Mouse (Mus musculus) monocyte, adult 5-6 weeks (primary cell): ENCODE results near the gene Zdhhc19. TPM values are rescaled to one million over a fixed set of nuclear protein-coding genes. Genes with fewer than 3 reads are reported as not detected.

Source experiments
- ATAC-seq: fragments of 153-309, 156-312 bp; replicated peaks from 2 replicates; pipeline ENCODE4 v1.8.0; 2017; ENCODE audit warnings: mild to moderate bottlenecking; ENCODE audit not compliant: low TSS enrichment, insufficient number of reproducible peaks, severe bottlenecking, poor library complexity, low FRiP score
- total RNA-seq: library from RNA; stranded (forward); fragments of 200-1000, 200-491, 200-594 nt; gene quantifications from 3 replicates; pipeline ENCODE4 v1.2.3, GENCODE M21; 2017

Gene Zdhhc19
- total RNA-seq: not detected in 3 replicates

DNA sequence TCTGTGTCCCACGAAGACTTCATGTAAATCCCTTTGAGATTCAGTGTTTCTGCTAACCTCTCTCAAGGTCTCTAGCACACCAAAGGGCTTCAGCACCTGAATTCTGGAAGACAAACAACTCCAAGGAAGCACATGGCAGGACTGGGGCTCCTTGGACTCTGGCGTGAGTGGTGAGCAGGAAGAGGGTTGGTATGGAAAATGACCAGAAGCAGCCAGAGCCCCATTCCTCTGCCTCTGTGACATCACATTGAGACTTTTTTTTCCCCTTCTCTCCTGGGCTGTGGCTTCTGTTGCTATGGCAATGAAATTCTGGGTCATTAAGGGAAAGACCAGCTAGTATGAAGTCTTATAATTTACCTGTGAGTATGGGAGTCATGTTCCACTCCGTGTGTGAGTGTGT lies at the start of gene Zdhhc19:
TSS of gene Zdhhc19 (plus strand) at position 301 of the 400 bp plus-strand sequence.
- no peak for ATAC-seq

DNA sequence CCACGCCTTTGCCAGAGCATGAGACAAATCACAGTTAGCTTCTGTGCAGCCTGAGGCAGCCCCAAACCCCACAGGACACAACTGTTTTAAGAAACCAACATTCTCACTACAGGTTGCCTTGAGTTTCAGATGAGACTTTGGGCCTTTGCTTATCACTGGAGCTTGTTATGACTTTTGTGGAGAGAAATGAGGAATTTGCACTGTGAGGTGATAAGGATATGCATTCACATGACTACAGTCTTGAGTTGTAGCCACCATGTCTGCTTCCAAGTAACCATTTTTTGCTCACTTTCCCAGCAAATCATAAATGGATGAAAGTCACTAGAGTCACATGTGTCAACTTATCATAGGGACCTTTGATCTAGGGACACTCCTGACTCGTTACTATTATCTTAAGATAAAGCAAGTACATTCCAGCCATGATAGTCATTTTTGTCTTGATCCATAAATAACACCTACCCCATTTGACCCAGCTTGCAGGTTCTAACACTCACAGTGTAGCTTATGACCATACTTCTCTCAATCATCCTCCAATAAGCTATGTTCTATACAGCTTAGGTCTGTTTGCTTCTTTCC lies 49.4 kb upstream of the Zdhhc19 start:
- ATAC-seq: no peak

GRCm38 (mm10) chr16:32449665-32450064 lies 46.4 kb upstream of the Zdhhc19 start:
- no peak for ATAC-seq

GRCm38 (mm10) chr16:32450133-32450532 lies 45.9 kb upstream of the Zdhhc19 start:
- no peak for ATAC-seq

DNA sequence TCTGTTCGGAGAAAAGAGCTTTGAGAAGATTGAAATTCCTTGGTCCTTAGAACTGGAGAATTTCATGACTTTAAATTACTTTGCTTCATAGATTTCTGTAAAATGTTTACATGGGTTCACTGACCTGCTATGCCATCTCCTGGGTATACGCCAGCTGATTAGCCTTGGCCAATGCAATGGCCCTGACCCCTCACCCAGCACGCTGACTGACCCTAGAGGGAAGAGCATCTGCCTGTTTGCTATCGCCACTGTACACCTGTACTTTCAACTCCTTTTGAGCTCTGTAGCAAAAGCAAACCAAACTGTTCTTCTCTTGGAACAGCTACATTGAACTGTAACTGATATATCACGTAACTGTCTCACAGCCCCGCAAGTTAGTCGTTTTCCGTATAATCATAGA lies 43.0 kb upstream of the Zdhhc19 start:
- no peak for ATAC-seq

GRCm38 (mm10) chr16:32454646-32455045 lies 41.4 kb upstream of the Zdhhc19 start:
- ATAC-seq: no peak

GRCm38 (mm10) chr16:32456086-32456485 lies 40.0 kb upstream of the Zdhhc19 start:
- ATAC-seq: no peak

GRCm38 (mm10) chr16:32456761-32457160 lies 39.3 kb upstream of the Zdhhc19 start:
- ATAC-seq: no peak

DNA sequence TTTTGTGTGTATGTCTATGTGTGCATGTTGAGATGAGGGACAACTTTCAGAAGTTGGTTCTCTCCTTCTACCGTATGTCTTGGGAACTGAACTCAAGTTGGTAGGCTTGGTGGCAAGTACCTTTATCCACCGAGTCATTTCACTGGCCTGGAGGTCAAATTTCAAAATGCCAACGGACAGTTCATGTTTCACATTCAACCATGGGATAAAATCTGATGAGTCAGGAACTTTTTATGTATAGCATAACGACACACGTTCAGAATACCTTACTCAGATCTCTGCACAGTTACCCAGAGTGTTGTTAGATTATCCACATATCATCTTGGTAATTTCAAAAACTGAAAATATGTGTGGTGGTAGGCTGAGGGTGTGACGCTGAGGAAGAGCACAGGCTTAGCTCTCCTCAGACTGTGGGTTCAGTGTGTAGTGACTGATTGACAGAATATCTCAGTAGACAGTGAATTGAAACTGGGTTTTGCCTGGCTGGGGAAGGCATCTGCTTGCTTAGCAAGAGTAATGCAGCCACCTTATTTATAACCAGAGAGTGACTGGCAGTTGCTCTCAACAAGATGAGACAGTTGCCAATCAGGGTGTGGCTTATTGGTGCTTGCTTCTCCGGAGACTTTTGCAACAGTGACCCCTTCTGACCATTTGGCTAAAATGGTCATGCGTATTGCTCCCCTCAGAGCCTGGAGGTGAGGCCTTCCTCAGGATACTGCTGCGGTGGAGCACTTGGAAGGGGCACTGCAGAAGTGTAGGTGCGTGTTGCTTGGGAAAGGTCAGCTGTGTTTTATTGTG lies 38.3 kb upstream of the Zdhhc19 start:
- peak; percentile 80 for ATAC-seq

DNA sequence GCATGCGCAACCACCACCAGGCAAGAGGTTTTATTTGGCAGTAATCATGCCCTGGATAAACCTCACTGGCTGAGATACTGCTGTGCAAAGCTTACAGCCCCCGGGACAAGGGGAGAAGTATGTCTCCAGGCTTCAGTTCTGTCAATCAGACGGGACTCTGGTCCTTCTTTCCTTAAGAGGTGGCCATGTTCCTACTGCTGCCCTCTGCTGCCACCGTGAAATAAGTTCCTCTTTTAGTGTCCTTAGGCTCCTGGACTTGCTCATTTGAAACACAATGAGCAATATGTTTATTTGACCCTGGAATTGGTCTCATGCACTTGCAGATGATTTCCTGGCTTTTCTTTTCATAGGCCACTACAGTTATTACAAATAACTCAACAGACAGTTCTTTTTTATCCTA lies 35.5 kb upstream of the Zdhhc19 start:
- no peak for ATAC-seq

GRCm38 (mm10) chr16:32461713-32462112 lies 34.4 kb upstream of the Zdhhc19 start:
- no peak for ATAC-seq

- 0 out of 2 replicates have a peak, but pooled peaks have one; percentile 13 for ATAC-seq
These were observed 33.1 kb upstream of the Zdhhc19 start for GRCm38 (mm10) chr16:32462950-32463349.

DNA sequence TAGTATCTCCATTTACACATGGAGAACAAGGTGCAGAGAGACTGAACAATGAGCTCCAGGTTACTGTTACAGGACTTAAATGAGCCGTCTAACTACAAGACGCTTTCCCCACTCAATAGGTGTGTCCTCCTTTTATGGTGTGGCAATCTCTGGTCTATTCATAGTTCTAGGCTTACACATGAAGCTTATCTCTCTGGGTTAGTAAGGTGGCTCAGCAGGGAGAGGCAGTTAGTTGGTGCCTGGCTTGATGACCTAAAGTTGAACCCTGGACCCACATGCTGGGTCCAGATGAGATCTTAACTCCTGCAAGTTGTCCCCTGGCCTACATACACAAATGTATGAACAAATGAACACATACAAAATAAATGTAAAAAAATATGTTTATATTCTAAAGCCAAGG lies 32.6 kb upstream of the Zdhhc19 start:
- no peak for ATAC-seq

DNA sequence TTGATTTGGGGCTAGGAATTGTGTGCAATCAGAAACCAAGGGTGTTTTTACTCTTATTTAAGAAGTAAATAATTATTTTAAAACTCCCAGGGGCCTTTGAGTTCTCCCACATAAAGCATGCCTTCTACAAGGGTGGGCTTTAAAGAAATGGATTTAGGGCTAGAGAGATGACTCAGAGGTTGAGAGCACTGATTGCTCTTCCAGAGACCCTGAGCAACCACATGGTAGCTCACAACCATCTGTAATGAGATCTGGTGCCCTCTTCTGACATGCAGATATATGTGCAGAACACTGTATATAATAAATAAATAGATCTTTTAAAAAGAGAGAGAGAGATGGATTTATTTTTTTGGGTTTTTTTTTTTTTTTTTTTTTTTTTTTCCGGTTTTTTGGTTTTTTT lies 31.2 kb upstream of the Zdhhc19 start:
- no peak for ATAC-seq

DNA sequence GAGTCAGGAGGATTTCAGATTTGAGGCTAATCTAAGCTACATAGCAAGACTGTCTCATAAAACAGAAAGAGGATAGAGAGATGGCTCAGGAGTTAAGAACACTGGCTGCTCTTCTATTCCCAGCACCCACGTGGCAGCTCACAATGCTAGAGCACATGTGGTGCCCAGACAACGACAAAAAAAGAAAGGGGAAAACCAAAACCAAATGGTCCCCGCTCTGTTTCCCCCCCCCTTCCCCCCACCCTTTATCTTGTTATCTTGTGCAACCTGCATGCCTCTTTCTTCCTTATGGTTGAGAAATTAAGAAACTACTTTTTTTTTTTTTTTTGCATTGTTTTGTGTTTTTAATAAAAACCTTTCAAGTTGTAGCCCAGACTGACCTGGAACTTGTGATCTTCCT lies 27.6 kb upstream of the Zdhhc19 start:
- no peak for ATAC-seq

DNA sequence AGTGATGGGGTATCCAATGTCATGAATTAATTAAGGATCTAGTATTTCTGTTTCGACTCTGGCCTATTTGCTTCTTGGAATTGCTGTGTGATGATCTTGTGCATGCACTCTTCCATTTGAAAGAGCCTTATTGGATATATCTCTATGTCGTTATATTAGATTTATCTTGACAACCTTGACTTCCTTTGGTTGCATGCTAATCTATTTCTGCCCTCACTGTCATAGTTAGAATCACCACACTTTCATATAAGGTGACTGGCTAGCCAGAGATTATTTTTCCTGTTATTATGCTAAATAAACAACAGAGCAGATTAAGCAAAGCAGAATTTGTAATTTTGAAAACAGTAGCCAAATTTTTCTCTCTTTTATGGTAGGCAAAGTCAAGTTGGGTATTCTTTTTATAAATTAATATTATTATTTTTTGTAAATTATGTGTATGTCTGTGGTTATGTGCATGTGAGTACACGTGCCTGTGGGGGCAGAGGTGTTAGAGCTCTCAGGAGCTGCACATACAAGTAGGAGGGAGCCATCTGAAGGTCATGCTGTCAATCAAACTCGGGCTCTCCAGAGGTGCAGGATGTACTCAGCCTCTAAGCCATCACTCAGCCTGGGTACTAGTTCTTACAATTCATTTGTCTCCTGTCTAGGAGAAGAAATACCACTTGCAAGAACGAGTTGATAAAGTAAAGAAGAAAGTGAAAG lies 26.5 kb upstream of the Zdhhc19 start:
- ATAC-seq: no peak

DNA sequence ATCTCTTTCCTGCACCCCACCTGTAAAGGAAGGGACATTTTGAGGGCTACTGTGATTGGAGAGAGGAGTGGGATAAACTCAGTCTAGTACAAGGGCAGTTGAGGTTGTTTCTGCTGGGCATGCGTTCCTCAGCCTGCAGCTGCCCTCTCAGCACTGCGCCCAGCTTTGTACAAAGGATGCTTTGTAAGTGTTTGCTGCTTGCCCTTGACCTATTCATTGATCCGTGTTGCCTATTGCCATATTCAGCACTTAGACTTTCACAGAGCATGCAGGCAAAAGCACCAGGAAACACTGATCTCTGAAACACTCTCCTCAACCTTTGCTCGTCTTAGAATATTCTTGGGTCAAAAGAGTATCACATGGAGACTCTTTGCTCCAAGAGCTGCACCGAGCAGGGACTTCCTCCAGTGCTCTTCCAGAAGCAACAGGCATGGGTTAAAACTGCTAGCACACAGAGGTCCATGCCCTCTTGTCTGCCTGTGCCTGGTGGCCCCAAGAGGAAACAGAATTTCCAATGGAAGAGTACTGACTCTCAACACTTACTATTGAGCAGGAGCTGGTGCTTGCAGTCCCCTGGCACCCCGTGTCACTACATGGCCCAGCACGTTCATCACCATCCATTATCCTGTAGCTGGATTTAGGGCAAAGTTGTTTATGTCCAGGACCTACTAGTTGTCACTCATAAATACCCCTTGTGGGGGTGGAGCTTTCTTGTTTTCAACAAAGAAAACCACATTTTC lies 23.6 kb upstream of the Zdhhc19 start:
- ATAC-seq: no peak

DNA sequence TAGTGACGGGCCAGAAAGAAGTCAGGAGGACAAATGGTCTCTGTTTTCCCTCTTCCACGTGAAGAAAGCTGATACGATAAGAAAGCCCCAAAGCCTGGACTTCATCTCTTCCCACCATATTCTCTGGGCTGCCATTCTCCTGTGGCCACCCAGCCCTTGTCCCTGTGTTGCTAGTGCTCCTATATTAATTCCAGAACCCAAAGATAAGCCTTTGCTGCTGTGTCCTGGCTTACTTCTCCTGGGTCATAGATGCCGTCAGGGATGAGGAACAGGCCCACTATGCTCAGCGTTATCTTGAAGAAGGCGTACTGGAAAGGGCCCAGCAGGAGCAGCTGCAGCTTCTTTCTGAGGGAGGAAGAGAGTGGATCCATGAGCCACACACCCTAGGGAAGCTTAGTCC lies 18.8 kb upstream of the Zdhhc19 start:
- ATAC-seq: no peak

DNA sequence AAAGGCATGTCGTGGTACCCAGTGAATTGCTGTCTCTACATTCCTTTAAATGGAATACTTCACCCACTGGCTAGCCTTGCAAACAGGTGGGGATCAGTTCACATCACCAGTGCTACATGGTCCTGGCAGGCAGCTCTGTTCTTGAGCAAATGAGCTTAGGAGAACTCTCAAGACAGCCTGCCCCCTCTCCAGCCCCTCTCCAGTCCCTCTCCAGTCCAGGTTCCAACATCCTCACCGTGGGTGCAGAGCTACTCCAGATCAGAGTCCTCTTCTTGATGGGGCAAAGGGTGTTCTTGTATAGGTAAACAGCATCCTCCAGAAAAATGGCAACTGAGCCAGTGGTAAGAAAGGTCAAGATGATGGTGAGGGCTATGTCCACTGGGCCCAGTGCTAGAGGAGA lies 16.6 kb upstream of the Zdhhc19 start:
- no peak for ATAC-seq
